Mouse (Mus musculus) heart, postnatal 0 days (tissue): ENCODE measurements around the gene Sphkap. TPM values are rescaled to one million over a fixed set of nuclear protein-coding genes. Genes with fewer than 3 reads are reported as not detected.

Source experiments
- ATAC-seq: fragments of 200-750 bp; cut with Nextera tagmentation; 2 replicates; pipeline ENCODE4 v1.8.0; 2017; ENCODE audit warnings: low read depth, moderate number of reproducible peaks, moderate library complexity; ENCODE audit not compliant: insufficient read depth
- DNase-seq: peaks from one replicate; pipeline ENCODE4 v3.0.0-alpha.2; 2016; ENCODE audit warnings: low spot score
- H3K27ac ChIP-seq: fragments of 300-500 bp; sonication (generic); 2 replicates; pipeline ENCODE4 v1.5.1; 2014; ENCODE audit warnings: low read depth, mild to moderate bottlenecking
- H3K27me3 ChIP-seq: fragments of 300-500 bp; sonication (generic); 2 replicates; pipeline ENCODE4 v1.6.1; 2014; ENCODE audit warnings: low read length, mixed read lengths; ENCODE audit not compliant: control insufficient read depth, insufficient read depth
- H3K36me3 ChIP-seq: fragments of 300-500 bp; sonication (generic); replicated peaks from 2 replicates; pipeline ENCODE4 v1.6.1; 2014; ENCODE audit warnings: low read length, mixed read lengths; ENCODE audit not compliant: control insufficient read depth, insufficient read depth
- H3K4me1 ChIP-seq: fragments of 300-500 bp; sonication (generic); 2 replicates; pipeline ENCODE4 v1.6.1; 2014; ENCODE audit warnings: antibody characterized with exemption; ENCODE audit not compliant: control insufficient read depth, insufficient read depth
- H3K4me2 ChIP-seq: fragments of 300-500 bp; sonication (generic); 2 replicates; pipeline ENCODE4 v1.6.1; 2014; ENCODE audit warnings: low read depth, mild to moderate bottlenecking, low read length, moderate library complexity
- H3K4me3 ChIP-seq: fragments of 300-500 bp; sonication (generic); 2 replicates; pipeline ENCODE4 v1.5.1; 2014; ENCODE audit warnings: low read depth, low read length
- H3K9ac ChIP-seq: fragments of 300-500 bp; sonication (generic); replicated peaks from 2 replicates; pipeline ENCODE4 v1.6.1; 2014; ENCODE audit warnings: low read depth, low read length, mixed read lengths
- H3K9me3 ChIP-seq: fragments of 300-500 bp; sonication (generic); replicated peaks from 2 replicates; pipeline ENCODE4 v1.6.1; 2016; ENCODE audit warnings: low read length; ENCODE audit not compliant: control insufficient read depth
- CTCF ChIP-seq: IDR thresholded peaks from 2 replicates; pipeline ENCODE4 v1.5.1; 2016; ENCODE audit warnings: antibody characterized with exemption, control low read depth, low read depth
- EP300 ChIP-seq: IDR thresholded peaks from 2 replicates; pipeline ENCODE4 v1.6.1; 2016; ENCODE audit warnings: antibody characterized with exemption, low read depth
- WGBS: fragments of 180-500 bp; shearing (Covaris S2); extraction: QIAGEN DNeasy Blood & Tissue Kit; methylation state at CpG from one replicate; pipeline ENCODE4 v1.1.7; 2014; 5-methylcytosine and 5-hydroxymethylcytosine counted together
- polyA plus RNA-seq: library from polyadenylated mRNA; unstranded; fragments of >200 nt; fragmentation: Nextera tagmentation; extraction: Ambion mirVana; gene quantifications from 2 replicates; pipeline ENCODE4 v1.2.1, GENCODE M21; 2015
- total RNA-seq: library from RNA; depleted of rRNA; stranded (reverse); fragments of >200 nt; gene quantifications from 2 replicates; pipeline ENCODE4 v1.2.3, GENCODE M21; 2014; ENCODE audit warnings: low replicate concordance

Gene Sphkap
- total and polyA plus RNA-seq, 2 experiments from 2014 or later = 3.1 to 6.5 TPM

GRCm38 (mm10) chr1:83285866-83286265 is 122.1 kb downstream of the Sphkap start:
- Histone ChIP-seq H3K36me3 (no peaks in the 10 kb centered on the region), H3K27ac (no peak overlapping the region), H3K4me1 (no peaks in the 10 kb centered on the region), H3K9me3 (no peaks in the 10 kb centered on the region), H3K27me3 (no peaks in the 10 kb centered on the region), H3K4me2 (no peak overlapping the region), H3K4me3 (no peak overlapping the region), H3K9ac (no peak overlapping the region)
- ATAC-seq (no peak), DNase-seq (no peak)
- TF ChIP-seq CTCF = no peak
- no peak for TF ChIP-seq EP300
- 78% methylated on average over 7 of the region's 7 CpGs for WGBS

- Histone ChIP-seq H3K4me1 (no peaks in the 10 kb centered on the region), H3K4me3 (no peak overlapping the region), H3K27me3 (no peaks in the 10 kb centered on the region), H3K9ac (no peak overlapping the region), H3K9me3 (no peaks in the 10 kb centered on the region), H3K27ac (no peak overlapping the region), H3K36me3 (no peaks in the 10 kb centered on the region), H3K4me2 (no peak overlapping the region)
- DNase-seq (no peak), ATAC-seq (no peak)
- 90% methylated on average over 11 of the region's 11 CpGs for WGBS
- TF ChIP-seq EP300 = no peak
- no peak for TF ChIP-seq CTCF
Measured at GRCm38 (mm10) chr1:83277044-83277443, 131.0 kb downstream of the Sphkap start.

GRCm38 (mm10) chr1:83276637-83277036 is 131.4 kb downstream of the Sphkap start:
- DNase-seq = no peak
- no peak overlapping the region for H3K4me2 ChIP-seq
- no peak overlapping the region for H3K9ac ChIP-seq
- no peak overlapping the region for H3K27ac ChIP-seq
- H3K27me3 ChIP-seq = no peaks in the 10 kb centered on the region
- H3K9me3 ChIP-seq = no peaks in the 10 kb centered on the region
- no peaks in the 10 kb centered on the region for H3K36me3 ChIP-seq
- 85% methylated on average over 9 of the region's 9 CpGs for WGBS
- no peak for ATAC-seq
- no peaks in the 10 kb centered on the region for H3K4me1 ChIP-seq
- TF ChIP-seq EP300 (no peak), CTCF (no peak)
- H3K4me3 ChIP-seq = no peak overlapping the region

- TF ChIP-seq EP300 (no peak), CTCF (no peak)
- no peaks in the 10 kb centered on the region for H3K9me3 ChIP-seq
- H3K27me3 ChIP-seq = no peaks in the 10 kb centered on the region
- H3K27ac ChIP-seq = no peak overlapping the region
- H3K4me3 ChIP-seq = no peak overlapping the region
- H3K9ac ChIP-seq = no peak overlapping the region
- no peaks in the 10 kb centered on the region for H3K4me1 ChIP-seq
- ATAC-seq = no peak
- WGBS = 69% methylated on average over 1 of the region's 1 CpGs
- H3K36me3 ChIP-seq = no peaks in the 10 kb centered on the region
- no peak for DNase-seq
- no peak overlapping the region for H3K4me2 ChIP-seq
Measured at GRCm38 (mm10) chr1:83251746-83252145, 156.3 kb downstream of the Sphkap start.

GRCm38 (mm10) chr1:83248235-83248746 is 159.7 kb downstream of the Sphkap start:
- no peaks in the 10 kb centered on the region for H3K36me3 ChIP-seq
- no peak overlapping the region for H3K4me3 ChIP-seq
- no peak overlapping the region for H3K27ac ChIP-seq
- WGBS = 69% methylated on average over 1 of the region's 1 CpGs
- H3K4me2 ChIP-seq = no peak overlapping the region
- H3K27me3 ChIP-seq = no peaks in the 10 kb centered on the region
- no peaks in the 10 kb centered on the region for H3K4me1 ChIP-seq
- H3K9ac ChIP-seq = no peak overlapping the region
- no peak for ATAC-seq
- TF ChIP-seq EP300 (no peak), CTCF (no peak)
- no peaks in the 10 kb centered on the region for H3K9me3 ChIP-seq
- no peak for DNase-seq

- H3K9ac ChIP-seq = no peak overlapping the region
- H3K4me1 ChIP-seq = no peaks in the 10 kb centered on the region
- no peaks in the 10 kb centered on the region for H3K9me3 ChIP-seq
- H3K36me3 ChIP-seq = no peaks in the 10 kb centered on the region
- no peak for ATAC-seq
- WGBS = 78% methylated on average over 3 of the region's 3 CpGs
- DNase-seq = no peak
- no peak overlapping the region for H3K4me3 ChIP-seq
- H3K27ac ChIP-seq = no peak overlapping the region
- H3K4me2 ChIP-seq = no peak overlapping the region
- no peaks in the 10 kb centered on the region for H3K27me3 ChIP-seq
- TF ChIP-seq EP300 (no peak), CTCF (no peak)
Measured at GRCm38 (mm10) chr1:83227946-83228345, 180.1 kb downstream of the Sphkap start.
